Mouse (Mus musculus) C2C12 (cell line): ENCODE measurements around the gene Gpd2. TPM values are rescaled to one million over a fixed set of nuclear protein-coding genes. Genes with fewer than 3 reads are reported as not detected.

ENCODE experiments used
- H3K27me3 ChIP-seq: one replicate; pipeline ENCODE4 v1.6.1; 2011; ENCODE audit not compliant: control insufficient read depth, insufficient read depth, insufficient read length
- H3K36me3 ChIP-seq: one replicate; pipeline ENCODE4 v1.6.1; 2011; ENCODE audit not compliant: control insufficient read depth, insufficient read depth
- H3K4me3 ChIP-seq: one replicate; pipeline ENCODE4 v1.5.1; 2011; ENCODE audit warnings: mild to moderate bottlenecking, control low read depth; ENCODE audit not compliant: poor library complexity, insufficient read depth, severe bottlenecking
- H3K79me2 ChIP-seq: one replicate; pipeline ENCODE4 v1.6.1; 2011; ENCODE audit not compliant: control insufficient read depth, insufficient read depth
- H3K79me3 ChIP-seq: one replicate; pipeline ENCODE4 v1.6.1; 2011; ENCODE audit warnings: low read depth, control low read depth
- H3ac ChIP-seq: one replicate; pipeline ENCODE3; 2011; ENCODE audit warnings: low read depth; ENCODE audit not compliant: control insufficient read depth, insufficient read length
- CEBPB ChIP-seq: IDR thresholded peaks from one replicate; pipeline ENCODE4 v1.6.1; 2011; ENCODE audit warnings: low read depth, mild to moderate bottlenecking, control low read depth, moderate library complexity
- CTCF ChIP-seq: IDR thresholded peaks from one replicate; pipeline ENCODE4 v1.5.1; 2011; ENCODE audit not compliant: control insufficient read depth, insufficient read depth, insufficient read length
- FOSL1 ChIP-seq: IDR thresholded peaks from one replicate; pipeline ENCODE4 v1.8.0; 2011; ENCODE audit warnings: mild to moderate bottlenecking, low read length; ENCODE audit not compliant: poor library complexity, insufficient read depth, severe bottlenecking
- MAX ChIP-seq: IDR thresholded peaks from one replicate; pipeline ENCODE4 v1.6.1; 2011; ENCODE audit warnings: mild to moderate bottlenecking, control low read depth
- MYOD1 ChIP-seq: IDR thresholded peaks from one replicate; pipeline ENCODE4 v1.6.1; 2011; ENCODE audit warnings: low read depth; ENCODE audit not compliant: control insufficient read depth, insufficient read length
- MYOG ChIP-seq: IDR thresholded peaks from one replicate; pipeline ENCODE4 v1.6.1; 2011; ENCODE audit not compliant: control insufficient read depth, insufficient read length; ENCODE audit errors: extremely low read depth
- USF1 ChIP-seq: IDR thresholded peaks from one replicate; pipeline ENCODE4 v1.6.1; 2011; ENCODE audit warnings: low read depth, mild to moderate bottlenecking, control low read depth, moderate library complexity
- polyA plus RNA-seq: library from polyadenylated mRNA; unstranded; fragments of >200 nt; fragmentation: generic; extraction: Trizol; gene quantifications from one replicate; pipeline ENCODE4 v1.2.1, GENCODE M21; 2012; ENCODE audit warnings: missing spikeins

Gpd2 gene
- polyA plus RNA-seq, 1 experiment = 23.8 TPM

DNA sequence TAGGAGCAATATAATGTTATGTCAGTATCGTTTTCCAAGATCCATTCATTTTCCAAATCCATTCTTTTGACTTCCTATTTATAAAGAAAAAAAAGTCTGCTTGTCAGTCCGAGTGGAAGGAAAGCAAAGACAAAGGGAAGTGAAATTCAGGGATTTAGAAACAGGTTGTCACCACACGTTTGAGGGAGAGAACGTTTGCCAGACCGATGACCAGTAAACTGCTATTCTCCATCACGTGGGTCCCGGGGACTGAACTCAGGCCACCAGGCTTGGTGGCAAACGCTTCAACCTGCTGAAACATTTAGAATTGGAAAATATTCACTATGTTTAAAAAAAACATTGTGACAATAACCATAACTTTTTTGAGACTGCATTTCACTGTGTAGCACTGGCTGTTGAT, 93.8 kb downstream of the Gpd2 start:
- peaks cover 4% of the 10 kb centered on the region for H3K79me3 ChIP-seq
- no peaks in the 10 kb centered on the region for H3K27me3 ChIP-seq
- H3K4me3 ChIP-seq = no peak overlapping the region
- no peak for TF ChIP-seq USF1
- TF ChIP-seq FOSL1 = no peak
- no peak for TF ChIP-seq MYOD1
- no peak for TF ChIP-seq CEBPB
- no peak for TF ChIP-seq CTCF
- no peak for TF ChIP-seq MAX
- no peak for TF ChIP-seq MYOG
- no peak overlapping the region for H3ac ChIP-seq
- H3K36me3 ChIP-seq = peaks cover 5% of the 10 kb centered on the region
- H3K79me2 ChIP-seq = no peaks in the 10 kb centered on the region

- H3K79me2 ChIP-seq = no peaks in the 10 kb centered on the region
- peaks cover 2% of the 10 kb centered on the region for H3K79me3 ChIP-seq
- H3K4me3 ChIP-seq = no peak overlapping the region
- TF ChIP-seq CTCF (no peak), MAX (no peak), MYOG (no peak), FOSL1 (no peak), CEBPB (no peak), USF1 (no peak), MYOD1 (no peak)
- H3K36me3 ChIP-seq = peaks cover 6% of the 10 kb centered on the region
- H3ac ChIP-seq = no peak overlapping the region
- H3K27me3 ChIP-seq = no peaks in the 10 kb centered on the region
Measured at GRCm38 (mm10) chr2:57333481-57333880, 96.0 kb downstream of the Gpd2 start.

DNA sequence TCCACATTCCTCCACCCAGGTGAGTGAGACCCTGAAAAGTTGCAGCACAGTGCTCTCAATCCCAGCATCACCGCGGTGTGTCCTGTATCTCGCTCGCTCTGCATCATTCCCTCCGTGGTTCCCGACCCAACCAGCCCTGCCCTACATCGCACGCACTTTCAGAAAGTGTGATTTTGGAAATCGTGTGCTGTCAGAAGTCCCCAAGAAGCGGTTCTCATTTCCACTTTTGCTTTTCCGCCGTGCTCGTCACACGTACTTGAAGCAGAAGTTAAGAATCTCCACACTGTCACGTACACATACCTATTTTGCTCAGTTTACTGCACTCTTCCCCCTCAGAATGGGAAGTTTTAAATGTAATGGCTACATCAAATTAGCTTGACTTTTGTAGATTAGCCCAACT, 98.0 kb downstream of the Gpd2 start:
- TF ChIP-seq CTCF = no peak
- TF ChIP-seq CEBPB = no peak
- TF ChIP-seq USF1 = no peak
- TF ChIP-seq MAX = no peak
- no peak for TF ChIP-seq MYOD1
- no peak for TF ChIP-seq FOSL1
- no peak for TF ChIP-seq MYOG
- Histone ChIP-seq H3K36me3 (peaks cover 14% of the 10 kb centered on the region), H3K79me2 (no peaks in the 10 kb centered on the region)

DNA sequence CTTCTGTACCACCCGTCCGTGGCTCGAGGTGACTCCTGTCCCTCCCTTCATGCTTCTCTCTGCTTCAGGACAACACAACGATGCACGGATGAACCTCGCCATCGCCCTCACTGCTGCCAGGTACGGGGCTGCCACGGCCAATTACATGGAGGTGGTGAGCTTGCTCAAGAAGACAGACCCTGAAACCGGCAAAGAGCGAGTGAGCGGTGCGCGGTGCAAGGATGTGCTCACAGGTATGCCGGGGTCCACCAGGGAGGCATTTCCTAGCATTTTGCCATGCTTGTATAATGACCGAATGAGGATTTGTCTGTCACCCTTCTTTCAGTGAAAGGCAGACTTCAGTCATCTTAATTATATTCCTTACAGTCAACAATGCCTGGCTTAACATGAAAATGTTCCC, 101.3 kb downstream of the Gpd2 start:
- Histone ChIP-seq H3K79me3 (no peaks in the 10 kb centered on the region), H3K27me3 (no peaks in the 10 kb centered on the region), H3K36me3 (peaks cover 35% of the 10 kb centered on the region)

More for the DNA sequence above, 98.0 kb downstream of the Gpd2 start:
- no peak overlapping the region for H3ac ChIP-seq
- H3K27me3 ChIP-seq = no peaks in the 10 kb centered on the region
- no peak overlapping the region for H3K4me3 ChIP-seq
- peaks cover 2% of the 10 kb centered on the region for H3K79me3 ChIP-seq

GRCm38 (mm10) chr2:57342910-57343309, 105.5 kb downstream of the Gpd2 start:
- Histone ChIP-seq H3K27me3 (no peaks in the 10 kb centered on the region), H3ac (no peak overlapping the region), H3K4me3 (no peak overlapping the region), H3K79me3 (no peaks in the 10 kb centered on the region), H3K79me2 (no peaks in the 10 kb centered on the region), H3K36me3 (peaks cover 64% of the 10 kb centered on the region)
- TF ChIP-seq FOSL1 (no peak), CTCF (no peak), MYOD1 (no peak), CEBPB (no peak), USF1 (no peak), MAX (no peak)

More for the DNA sequence above, 101.3 kb downstream of the Gpd2 start:
- no peak for TF ChIP-seq CTCF
- TF ChIP-seq MYOG = no peak
- TF ChIP-seq CEBPB = no peak
- TF ChIP-seq MAX = no peak
- TF ChIP-seq FOSL1 = no peak
- TF ChIP-seq MYOD1 = no peak
- no peak for TF ChIP-seq USF1
- H3ac ChIP-seq = no peak overlapping the region
- no peaks in the 10 kb centered on the region for H3K79me2 ChIP-seq
- no peak overlapping the region for H3K4me3 ChIP-seq

GRCm38 (mm10) chr2:57350615-57351014, 113.2 kb downstream of the Gpd2 start:
- Histone ChIP-seq H3K79me2 (peaks cover 5% of the 10 kb centered on the region), H3K4me3 (no peak overlapping the region), H3K79me3 (no peaks in the 10 kb centered on the region), H3ac (no peak overlapping the region), H3K27me3 (no peaks in the 10 kb centered on the region), H3K36me3 (peaks cover 40% of the 10 kb centered on the region)
- TF ChIP-seq MAX (no peak), USF1 (no peak), FOSL1 (no peak), CTCF (no peak), MYOG (no peak), MYOD1 (no peak), CEBPB (no peak)
